Mouse (Mus musculus) kidney, embryonic 14.5 days (tissue): ENCODE measurements around the gene Sgce. TPM values are rescaled to one million over a fixed set of nuclear protein-coding genes. Genes with fewer than 3 reads are reported as not detected.
"Not testable (repeated sequence)": the region's sequence is repeated elsewhere in the genome, so short reads cannot be mapped to it uniquely, and the experiment has no call there.

Experiments
- ATAC-seq: fragments of 200-750 bp; cut with Nextera tagmentation; 2 replicates; pipeline ENCODE4 v1.8.0; 2017; ENCODE audit warnings: moderate number of reproducible peaks, mild to moderate bottlenecking, moderate TSS enrichment, moderate library complexity; ENCODE audit not compliant: low FRiP score, low TSS enrichment
- H3K27ac ChIP-seq: fragments of 300-500 bp; sonication (generic); 2 replicates; pipeline ENCODE4 v1.5.1; 2014; ENCODE audit warnings: low read depth, mild to moderate bottlenecking, low read length, moderate library complexity, mixed read lengths
- H3K27me3 ChIP-seq: fragments of 300-500 bp; sonication (generic); 2 replicates; pipeline ENCODE4 v1.6.1; 2014; ENCODE audit warnings: mild to moderate bottlenecking, low read length; ENCODE audit not compliant: control insufficient read depth, insufficient read depth
- H3K36me3 ChIP-seq: fragments of 300-500 bp; sonication (generic); 2 replicates; pipeline ENCODE4 v1.6.1; 2014; ENCODE audit warnings: low read length, mixed read lengths; ENCODE audit not compliant: control insufficient read depth, insufficient read depth
- H3K4me1 ChIP-seq: fragments of 300-500 bp; sonication (generic); 2 replicates; pipeline ENCODE4 v1.6.1; 2014; ENCODE audit warnings: low read length, mixed read lengths; ENCODE audit not compliant: control insufficient read depth, insufficient read depth
- H3K4me2 ChIP-seq: fragments of 300-500 bp; sonication (generic); replicated peaks from 2 replicates; pipeline ENCODE4 v1.6.1; 2014; ENCODE audit warnings: low read depth, mild to moderate bottlenecking, low read length
- H3K4me3 ChIP-seq: fragments of 300-500 bp; sonication (generic); 2 replicates; pipeline ENCODE4 v1.5.1; 2014; ENCODE audit warnings: mild to moderate bottlenecking, low read length
- H3K9ac ChIP-seq: fragments of 300-500 bp; sonication (generic); 2 replicates; pipeline ENCODE4 v1.6.1; 2014; ENCODE audit warnings: low read depth, mild to moderate bottlenecking, low read length, moderate library complexity
- H3K9me3 ChIP-seq: fragments of 300-500 bp; sonication (generic); 2 replicates; pipeline ENCODE4 v1.6.1; 2016; ENCODE audit warnings: low read length; ENCODE audit not compliant: control insufficient read depth
- WGBS: fragments of 180-500 bp; shearing (Covaris S2); extraction: QIAGEN DNeasy Blood & Tissue Kit; methylation state at CpG from one replicate; pipeline ENCODE4 v1.1.7; 2014; 5-methylcytosine and 5-hydroxymethylcytosine counted together
- polyA plus RNA-seq: library from polyadenylated mRNA; unstranded; fragments of >200 nt; fragmentation: Nextera tagmentation; extraction: Ambion mirVana; gene quantifications from 2 replicates; pipeline ENCODE4 v1.2.1, GENCODE M21; 2014

The Sgce gene
- polyA plus RNA-seq, 1 experiment from 2014 or later = 35.4 TPM

DNA sequence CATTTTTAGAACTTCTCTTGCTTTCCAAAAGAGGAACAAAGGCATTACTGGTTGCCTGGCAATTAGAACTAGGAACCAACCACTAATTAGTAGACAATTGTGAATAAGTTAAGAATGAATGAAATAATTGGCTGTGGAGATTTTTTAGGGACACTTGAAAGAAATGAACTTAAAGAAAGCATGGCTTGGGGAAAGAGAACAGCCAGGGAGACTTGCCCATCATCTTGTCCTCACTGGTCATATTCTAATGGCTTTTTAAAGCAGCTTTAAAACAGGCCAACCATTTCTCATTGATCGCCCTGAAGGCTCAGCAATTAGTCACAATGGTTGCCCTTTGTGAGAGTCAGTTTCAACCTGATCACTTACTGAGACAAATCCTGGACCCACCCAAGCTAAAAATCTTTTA lies 69.6 kb downstream of the Sgce start:
- no peak for ATAC-seq
- H3K36me3 ChIP-seq = no peaks in the 10 kb centered on the region
- H3K9ac ChIP-seq = no peak overlapping the region
- no peaks in the 10 kb centered on the region for H3K4me1 ChIP-seq
- H3K4me3 ChIP-seq = no peak overlapping the region
- no peaks in the 10 kb centered on the region for H3K27me3 ChIP-seq
- WGBS = 44% methylated on average over 1 of the region's 1 CpGs
- no peak overlapping the region for H3K27ac ChIP-seq
- no peaks in the 10 kb centered on the region for H3K9me3 ChIP-seq
- H3K4me2 ChIP-seq = no peak overlapping the region

DNA sequence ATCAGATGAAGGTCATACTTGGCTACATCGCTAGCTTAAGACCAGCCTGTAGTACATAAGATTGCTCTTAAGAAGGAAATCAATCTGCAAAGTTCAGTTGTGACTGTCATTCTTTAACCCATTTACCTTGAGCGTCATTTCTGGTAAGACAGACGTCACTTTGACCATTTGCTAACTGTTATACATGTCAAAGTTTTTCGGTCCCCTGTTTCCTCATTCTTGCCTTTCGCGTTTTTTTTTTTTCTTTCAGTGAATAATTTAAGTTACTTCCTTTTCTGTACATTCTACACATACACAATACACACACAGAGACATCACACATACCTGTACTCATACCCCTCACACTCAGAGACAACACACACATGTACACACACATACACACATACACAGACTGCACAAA lies 81.9 kb downstream of the Sgce start:
- Histone ChIP-seq H3K9me3 (no peaks in the 10 kb centered on the region), H3K36me3 (no peaks in the 10 kb centered on the region), H3K4me2 (no peak overlapping the region), H3K4me1 (no peaks in the 10 kb centered on the region), H3K4me3 (no peak overlapping the region), H3K27me3 (no peaks in the 10 kb centered on the region), H3K9ac (no peak overlapping the region), H3K27ac (no peak overlapping the region)
- ATAC-seq = no peak
- WGBS = 94% methylated on average over 6 of the region's 6 CpGs

DNA sequence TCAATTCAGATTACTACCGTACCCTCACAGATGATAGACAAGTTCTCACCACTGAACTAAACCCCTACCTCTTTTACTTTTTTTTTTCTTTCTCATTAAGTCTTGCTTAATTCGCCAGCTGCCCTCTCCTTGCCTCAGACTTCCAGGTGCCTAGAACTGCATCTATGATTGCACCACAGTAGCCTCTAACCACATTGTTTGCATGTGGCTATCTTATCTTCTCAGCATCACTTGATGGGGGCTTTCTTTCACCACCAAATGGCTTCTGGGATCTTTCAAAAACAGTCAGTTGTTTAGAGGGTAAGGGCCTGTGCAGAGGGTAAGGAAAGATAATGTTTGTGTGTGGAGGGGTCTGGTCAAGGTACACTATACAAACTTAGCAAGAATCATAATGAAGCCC lies 82.7 kb downstream of the Sgce start:
- Histone ChIP-seq H3K36me3 (no peaks in the 10 kb centered on the region), H3K27ac (no peak overlapping the region), H3K4me1 (no peaks in the 10 kb centered on the region), H3K27me3 (no peaks in the 10 kb centered on the region), H3K4me2 (no peak overlapping the region), H3K4me3 (no peak overlapping the region), H3K9ac (no peak overlapping the region), H3K9me3 (no peaks in the 10 kb centered on the region)
- no peak for ATAC-seq
- WGBS = 92% methylated on average over 2 of the region's 2 CpGs

DNA sequence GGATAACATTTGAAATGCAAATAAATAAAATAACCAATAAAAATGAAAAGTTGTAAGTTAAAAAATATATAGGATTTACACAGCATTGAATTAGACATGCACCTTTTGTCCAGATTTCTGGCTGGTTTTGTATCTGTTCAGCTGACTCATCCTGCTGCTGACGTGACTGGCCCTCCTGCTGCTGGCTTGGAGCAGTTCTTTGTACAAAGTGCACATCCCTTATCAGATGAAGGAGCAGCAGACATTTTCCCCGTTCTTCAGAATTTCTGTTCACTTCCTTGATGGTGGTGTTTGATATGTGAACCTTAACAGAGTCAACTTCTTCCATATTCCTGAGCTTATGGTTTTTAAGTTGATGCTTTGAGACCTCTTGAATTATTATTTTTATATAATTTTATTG lies 83.5 kb downstream of the Sgce start:
- Histone ChIP-seq H3K9ac (no peak overlapping the region), H3K27ac (no peak overlapping the region), H3K27me3 (no peaks in the 10 kb centered on the region), H3K4me2 (no peak overlapping the region), H3K4me3 (no peak overlapping the region), H3K9me3 (no peaks in the 10 kb centered on the region), H3K36me3 (no peaks in the 10 kb centered on the region), H3K4me1 (no peaks in the 10 kb centered on the region)
- ATAC-seq = no peak
- WGBS = 67% methylated on average over 2 of the region's 2 CpGs

DNA sequence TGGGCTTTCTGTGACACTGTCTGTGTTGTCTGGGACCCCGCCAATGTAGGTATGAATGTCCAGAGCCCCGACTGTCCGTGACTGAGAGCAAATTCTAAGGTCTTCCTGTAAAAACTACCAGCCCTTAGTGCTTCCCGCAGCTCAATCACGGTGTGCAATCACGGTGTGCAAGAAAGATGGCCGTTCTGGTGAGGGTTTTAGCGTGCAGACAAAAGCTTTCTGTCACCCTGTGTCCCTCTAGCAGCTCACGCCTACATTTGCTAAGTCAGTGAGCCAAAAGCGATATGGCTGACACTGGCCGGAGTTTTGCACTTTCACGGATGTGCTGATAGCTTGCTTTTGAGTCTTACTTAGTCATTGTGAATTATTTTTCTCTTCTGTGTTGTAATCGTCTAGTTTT lies 88.1 kb downstream of the Sgce start:
- H3K4me1 ChIP-seq = no peaks in the 10 kb centered on the region
- no peaks in the 10 kb centered on the region for H3K36me3 ChIP-seq
- no peaks in the 10 kb centered on the region for H3K9me3 ChIP-seq
- no peak overlapping the region for H3K4me3 ChIP-seq
- WGBS = 86% methylated on average over 13 of the region's 13 CpGs
- no peak overlapping the region for H3K4me2 ChIP-seq
- H3K9ac ChIP-seq = no peak overlapping the region
- no peaks in the 10 kb centered on the region for H3K27me3 ChIP-seq
- no peak for ATAC-seq
- no peak overlapping the region for H3K27ac ChIP-seq

DNA sequence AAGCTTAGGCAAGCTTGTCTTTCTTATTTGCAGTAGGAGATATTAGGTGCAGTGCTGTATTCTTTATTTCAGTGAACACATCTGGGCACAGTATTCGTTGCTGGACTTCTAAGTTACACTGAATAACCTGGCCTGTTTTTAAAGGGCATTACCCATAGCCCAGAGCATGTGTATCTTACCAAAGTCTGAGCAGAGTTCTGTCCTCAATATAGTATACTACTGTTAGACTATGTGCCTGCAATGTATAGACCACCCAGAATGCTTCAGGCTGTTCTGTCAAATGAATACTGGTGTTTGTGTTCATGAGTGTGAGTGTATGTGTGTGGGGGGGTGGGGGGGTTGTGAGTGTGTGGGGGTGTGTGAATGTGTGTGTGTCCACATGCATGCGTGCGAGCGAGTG lies 91.1 kb downstream of the Sgce start:
- 93% methylated on average over 4 of the region's 4 CpGs for WGBS
- H3K36me3 ChIP-seq = no peaks in the 10 kb centered on the region

DNA sequence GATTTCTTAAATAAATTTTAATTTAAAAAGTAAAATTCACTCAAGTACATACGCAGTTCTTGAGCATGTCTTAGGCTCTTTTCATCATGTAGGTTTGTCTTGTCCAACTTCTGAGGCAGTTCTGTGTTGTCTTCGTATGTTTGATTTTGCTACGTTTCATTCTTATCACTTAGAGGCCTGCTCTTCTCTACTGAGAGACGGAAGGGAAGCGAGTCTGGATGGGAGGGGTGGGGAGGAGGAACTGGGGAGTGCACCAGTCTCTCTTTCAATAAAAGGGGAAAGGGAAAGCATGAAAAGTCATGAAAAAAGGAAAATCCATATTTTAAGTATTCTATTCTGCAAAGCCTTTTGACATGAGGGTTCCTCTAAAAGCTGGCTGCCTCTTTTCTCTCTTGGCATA lies 91.5 kb downstream of the Sgce start:
- Histone ChIP-seq H3K27ac (no peak overlapping the region), H3K9ac (no peak overlapping the region), H3K36me3 (no peaks in the 10 kb centered on the region), H3K4me1 (no peaks in the 10 kb centered on the region), H3K4me3 (no peak overlapping the region), H3K9me3 (peaks cover 2% of the 10 kb centered on the region; the same call in 1 of the 2 replicates), H3K27me3 (no peaks in the 10 kb centered on the region), H3K4me2 (no peak overlapping the region)
- 83% methylated on average over 5 of the region's 5 CpGs for WGBS
- no peak for ATAC-seq

More for the DNA sequence above, 91.1 kb downstream of the Sgce start:
- H3K9ac ChIP-seq = no peak overlapping the region
- no peaks in the 10 kb centered on the region for H3K27me3 ChIP-seq
- H3K27ac ChIP-seq = no peak overlapping the region
- H3K4me2 ChIP-seq = no peak overlapping the region
- H3K4me1 ChIP-seq = no peaks in the 10 kb centered on the region
- no peak for ATAC-seq
- peaks cover 2% of the 10 kb centered on the region; the same call in 1 of the 2 replicates for H3K9me3 ChIP-seq
- no peak overlapping the region for H3K4me3 ChIP-seq

DNA sequence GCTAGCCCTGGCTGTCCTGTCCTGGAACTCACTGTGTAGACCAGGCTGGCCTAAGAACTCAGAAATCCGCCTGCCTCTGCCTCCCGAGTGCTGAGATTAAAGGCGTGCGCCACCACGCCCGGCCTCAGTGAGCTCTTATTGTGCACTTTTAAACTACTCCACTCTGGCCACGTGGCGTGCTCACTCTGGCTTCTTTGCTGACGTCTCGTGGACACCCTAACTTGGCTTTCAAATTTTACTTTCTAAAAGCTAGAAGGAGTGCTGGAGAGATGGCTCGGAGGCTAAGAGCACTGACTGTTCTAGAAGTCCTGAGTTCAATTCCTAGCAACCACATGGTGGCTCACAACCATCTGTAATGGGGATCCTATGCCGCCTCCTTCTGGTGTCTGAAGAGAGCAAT lies 93.3 kb downstream of the Sgce start:
- H3K9ac ChIP-seq, H3K27ac ChIP-seq, H3K4me1 ChIP-seq, H3K36me3 ChIP-seq, ATAC-seq, H3K27me3 ChIP-seq, H3K4me3 ChIP-seq, H3K9me3 ChIP-seq, H3K4me2 ChIP-seq: not testable (repeated sequence)
- WGBS = 97% methylated on average over 12 of the region's 12 CpGs

DNA sequence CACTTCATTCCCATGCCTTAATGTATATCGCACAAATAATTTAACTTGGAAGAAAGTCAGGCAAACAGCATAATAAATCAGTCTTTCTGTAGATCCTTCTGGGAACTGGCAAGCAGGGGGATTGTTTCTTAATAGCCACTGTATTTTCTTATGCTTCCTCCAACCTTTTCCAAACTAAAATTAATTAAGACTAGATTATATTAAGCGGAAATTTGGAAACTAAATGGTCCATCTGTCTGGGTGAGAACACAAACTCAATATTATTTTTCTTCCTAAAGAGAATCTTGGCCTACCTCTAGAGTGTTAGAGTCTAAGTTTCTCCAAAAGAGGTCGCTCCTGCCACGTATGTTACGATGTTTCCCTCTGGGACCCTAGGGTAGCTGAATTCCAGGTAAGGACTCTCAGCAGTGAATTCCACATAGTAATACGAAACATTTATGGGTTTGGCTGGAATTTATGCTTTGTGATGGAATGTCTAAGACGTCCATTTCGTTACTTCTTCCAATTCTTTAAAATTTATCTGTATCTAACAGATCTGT lies 94.3 kb downstream of the Sgce start:
- ATAC-seq = no peak
- 73% methylated on average over 8 of the region's 8 CpGs for WGBS
- H3K27me3 ChIP-seq = no peaks in the 10 kb centered on the region
- peaks cover 2% of the 10 kb centered on the region; the same call in 1 of the 2 replicates for H3K9me3 ChIP-seq
- H3K36me3 ChIP-seq = no peaks in the 10 kb centered on the region
- H3K4me1 ChIP-seq = no peaks in the 10 kb centered on the region
- no peak overlapping the region for H3K4me2 ChIP-seq
- no peak overlapping the region for H3K9ac ChIP-seq
- no peak overlapping the region for H3K4me3 ChIP-seq
- no peak overlapping the region for H3K27ac ChIP-seq
